Mouse (Mus musculus) small intestine, adult 2 months (tissue): ENCODE results near the gene Ahrr.

Experiments
- CTCF ChIP-seq: fragments of 200-500 bp; IDR thresholded peaks from 2 replicates; pipeline ENCODE4 v1.5.1; 2012; ENCODE audit warnings: low read depth, mild to moderate bottlenecking, control low read depth, inconsistent platforms, low read length, moderate library complexity, mixed read lengths; ENCODE audit not compliant: insufficient replicate concordance, insufficient read length; ENCODE audit errors: extremely low read depth
- POLR2A ChIP-seq: fragments of 200-500 bp; IDR thresholded peaks from 2 replicates; pipeline ENCODE4 v1.6.1; 2012; ENCODE audit warnings: low read depth, mild to moderate bottlenecking, control low read depth, inconsistent platforms, low read length, moderate library complexity

DNA sequence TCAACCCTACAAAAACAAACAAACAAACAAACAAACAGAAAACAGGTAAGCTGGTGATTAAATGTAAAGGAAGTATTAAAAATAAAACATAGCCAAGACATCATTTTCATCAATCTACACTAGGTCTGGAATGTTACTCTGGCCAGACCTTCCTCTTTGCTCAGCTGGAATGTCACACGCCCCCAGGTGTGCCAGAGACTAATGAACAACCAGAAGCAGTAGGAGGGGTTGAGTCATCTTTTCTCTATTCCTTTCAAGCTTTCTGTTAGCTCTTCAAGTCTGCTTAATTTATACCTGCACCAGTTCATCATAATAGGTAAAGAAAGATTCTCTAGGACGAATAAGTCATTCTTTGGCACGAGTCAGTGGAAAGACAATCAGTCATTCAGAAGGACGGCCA is 24.3 kb upstream of the Ahrr start:
- TF ChIP-seq CTCF (no peak), POLR2A (no peak)
